Mouse (Mus musculus): ENCODE results near the gene Dock9.
"Not testable (repeated sequence)": the region's sequence is repeated elsewhere in the genome, so short reads cannot be mapped to it uniquely, and the experiment has no call there.

Gene Dock9

DNA sequence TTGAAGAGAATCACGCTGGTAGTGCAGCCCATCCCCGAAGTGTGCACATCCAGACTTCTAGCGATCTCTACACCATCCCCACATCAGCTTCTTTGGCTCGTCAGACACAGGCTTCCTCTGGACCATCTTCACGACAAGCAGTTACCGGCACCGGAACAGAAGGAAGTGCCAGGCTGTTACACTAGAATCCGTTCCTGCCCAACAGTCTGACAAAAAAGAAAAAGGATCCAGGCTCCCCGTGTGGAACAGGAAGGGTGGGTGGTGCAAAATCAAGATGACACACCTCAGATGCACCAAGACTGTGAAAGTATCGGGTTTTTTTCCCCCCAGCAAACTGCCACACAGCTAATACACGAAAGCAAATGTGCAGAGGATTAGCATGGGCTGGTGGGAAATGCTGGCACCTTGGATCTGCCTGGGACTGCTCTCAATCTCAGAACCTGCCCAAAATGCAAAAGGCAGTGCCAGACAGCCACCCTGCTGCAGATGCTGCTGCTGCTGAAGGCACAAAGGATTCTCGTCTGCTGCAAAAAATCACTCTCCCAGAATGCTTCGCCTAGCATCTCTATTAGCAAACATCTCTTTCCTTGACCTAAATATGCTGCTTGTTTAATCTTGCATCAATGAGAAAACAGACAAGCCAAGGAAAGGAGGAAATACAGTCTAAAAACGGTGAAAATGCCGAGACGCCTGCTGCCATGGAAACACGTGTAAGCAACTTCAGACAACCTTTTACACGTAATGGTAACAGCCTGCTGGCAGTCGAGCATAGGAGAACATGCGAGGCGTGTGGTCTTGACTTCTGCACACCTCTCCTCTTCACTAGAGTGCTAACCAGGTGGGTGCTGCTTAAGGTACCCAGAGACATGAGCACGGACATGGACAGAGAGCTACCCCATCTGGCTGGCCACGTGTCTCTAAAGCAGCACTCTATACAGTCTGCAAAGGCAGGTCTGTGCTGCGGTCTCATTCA lies 58.9 kb downstream of the Dock9 start:
- intact Hi-C loops (cut with DNase I): no loop called here

GRCm38 (mm10) chr14:121737277-121737676 lies 60.4 kb downstream of the Dock9 start:
- intact Hi-C loops (cut with DNase I): no loop called here

DNA sequence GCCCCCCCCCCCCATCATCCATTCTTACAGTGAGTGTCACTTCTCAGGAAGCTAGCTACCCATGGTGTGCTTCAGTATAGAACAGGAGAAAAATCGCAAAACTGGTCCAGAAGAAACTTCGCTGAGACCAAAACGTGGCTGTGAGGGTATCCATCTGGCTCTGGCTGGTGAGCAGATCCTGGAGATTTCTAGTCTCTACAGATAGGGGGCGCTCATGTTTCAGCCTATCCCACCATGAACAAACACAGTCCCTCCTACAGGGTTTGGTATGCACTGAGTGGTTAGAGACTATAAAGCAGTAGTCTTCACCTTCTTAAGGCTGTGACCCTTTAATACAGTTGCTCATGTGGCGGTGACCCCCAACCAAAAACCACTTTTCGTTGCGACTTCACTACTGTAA lies 62.0 kb downstream of the Dock9 start:
- intact Hi-C loops (cut with DNase I): no loop called here

GRCm38 (mm10) chr14:121734217-121734616 lies 63.4 kb downstream of the Dock9 start:
- intact Hi-C loops (cut with DNase I): loop anchor here (5.0 kb wide), 1 partner anchor 37 kb away; no protein-coding TSS in a partner anchor

DNA sequence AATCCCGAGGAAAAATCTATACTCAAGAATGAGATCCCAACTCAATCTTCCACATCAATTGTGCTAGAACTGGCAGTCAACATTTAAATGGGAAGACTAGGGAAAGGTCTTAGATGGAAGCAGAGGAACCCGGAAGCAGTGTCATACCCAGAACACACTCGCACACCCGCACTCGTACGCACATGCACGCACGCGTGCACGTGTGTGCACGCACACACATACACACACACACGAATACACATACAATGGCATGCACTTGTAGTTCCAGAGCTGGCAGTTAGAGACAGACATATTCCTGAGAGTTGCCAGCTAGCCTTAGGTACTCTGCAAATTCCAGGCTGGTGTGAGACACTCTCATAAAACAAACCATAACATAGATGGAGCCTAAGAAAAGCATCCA lies 63.9 kb downstream of the Dock9 start:
- intact Hi-C loops (cut with DNase I): loop anchor here (5.0 kb wide), 1 partner anchor 36 kb away; no protein-coding TSS in a partner anchor

- intact Hi-C loops (cut with DNase I): loop anchor here (5.0 kb wide), 1 partner anchor 35 kb away; no protein-coding TSS in a partner anchor
These were observed 65.4 kb downstream of the Dock9 start for GRCm38 (mm10) chr14:121732196-121732595.

- intact Hi-C loops (cut with DNase I): loop anchor here (5.0 kb wide), 1 partner anchor 34 kb away; no protein-coding TSS in a partner anchor
These were observed 65.9 kb downstream of the Dock9 start for GRCm38 (mm10) chr14:121731688-121732168.

GRCm38 (mm10) chr14:121730966-121731365 lies 66.7 kb downstream of the Dock9 start:
- intact Hi-C loops (cut with DNase I): loop anchor here (5.0 kb wide), 1 partner anchor 34 kb away; no protein-coding TSS in a partner anchor

GRCm38 (mm10) chr14:121727996-121728395 lies 69.6 kb downstream of the Dock9 start:
- intact Hi-C loops (cut with DNase I): no loop called here

DNA sequence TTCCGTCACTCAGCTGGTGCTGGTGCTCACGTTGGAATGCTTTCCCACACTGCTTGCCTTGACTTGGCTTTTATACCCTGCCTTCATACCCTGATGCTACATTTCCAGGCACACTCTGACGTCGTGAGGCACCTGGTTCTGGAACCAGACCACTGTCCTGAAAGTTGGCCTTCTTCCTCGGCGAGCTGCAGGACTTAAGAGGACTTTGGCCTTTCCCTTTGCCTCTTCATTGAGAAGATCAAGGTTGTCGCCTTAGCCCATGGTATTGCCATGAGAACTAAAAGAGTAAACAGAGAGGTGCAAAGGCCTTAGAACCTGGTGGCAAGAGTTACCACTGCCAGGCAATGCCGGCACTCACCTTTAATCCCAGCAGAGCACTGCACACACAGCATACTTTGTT lies 73.1 kb downstream of the Dock9 start:
- intact Hi-C loops (cut with DNase I): no loop called here

DNA sequence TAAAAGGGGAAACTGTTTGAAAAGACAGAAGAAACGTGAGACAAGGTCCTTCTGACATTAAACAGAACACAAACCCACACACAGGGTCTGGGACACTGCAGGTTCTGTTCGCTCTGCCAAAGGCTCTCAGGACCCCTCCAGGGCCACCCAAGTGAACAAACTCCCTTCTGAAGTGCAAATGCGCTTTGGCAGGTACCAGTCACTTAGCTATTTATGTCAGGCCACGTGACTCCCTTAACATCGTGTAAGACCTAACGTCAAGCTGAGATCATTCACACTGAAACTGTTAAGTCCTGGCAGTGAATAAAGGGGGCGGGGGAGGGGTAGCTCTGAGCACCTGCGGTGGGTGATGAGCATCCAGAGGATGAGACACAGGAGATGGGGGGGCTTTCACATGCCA lies 74.9 kb downstream of the Dock9 start:
- intact Hi-C loops (cut with DNase I): no loop called here

DNA sequence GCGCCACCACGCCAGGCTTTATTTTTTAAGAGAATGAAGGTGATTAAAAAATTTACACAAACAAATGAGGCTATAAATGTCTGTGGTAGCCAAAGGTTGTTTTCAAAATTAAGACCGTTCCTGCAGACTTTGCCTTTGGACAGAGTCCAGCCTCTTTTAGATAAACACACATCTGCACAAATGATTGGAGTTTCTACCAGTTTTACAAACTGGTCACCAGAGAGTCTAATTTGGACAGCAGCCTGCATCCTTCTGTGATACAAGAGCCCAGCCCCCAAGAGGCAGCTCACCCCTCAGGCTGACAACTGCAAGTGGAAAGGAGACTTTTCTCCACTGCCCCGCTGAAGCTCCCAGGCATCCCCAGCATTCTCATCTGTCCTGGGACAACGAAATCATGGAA lies 76.2 kb downstream of the Dock9 start:
- intact Hi-C loops (cut with DNase I): no loop called here

DNA sequence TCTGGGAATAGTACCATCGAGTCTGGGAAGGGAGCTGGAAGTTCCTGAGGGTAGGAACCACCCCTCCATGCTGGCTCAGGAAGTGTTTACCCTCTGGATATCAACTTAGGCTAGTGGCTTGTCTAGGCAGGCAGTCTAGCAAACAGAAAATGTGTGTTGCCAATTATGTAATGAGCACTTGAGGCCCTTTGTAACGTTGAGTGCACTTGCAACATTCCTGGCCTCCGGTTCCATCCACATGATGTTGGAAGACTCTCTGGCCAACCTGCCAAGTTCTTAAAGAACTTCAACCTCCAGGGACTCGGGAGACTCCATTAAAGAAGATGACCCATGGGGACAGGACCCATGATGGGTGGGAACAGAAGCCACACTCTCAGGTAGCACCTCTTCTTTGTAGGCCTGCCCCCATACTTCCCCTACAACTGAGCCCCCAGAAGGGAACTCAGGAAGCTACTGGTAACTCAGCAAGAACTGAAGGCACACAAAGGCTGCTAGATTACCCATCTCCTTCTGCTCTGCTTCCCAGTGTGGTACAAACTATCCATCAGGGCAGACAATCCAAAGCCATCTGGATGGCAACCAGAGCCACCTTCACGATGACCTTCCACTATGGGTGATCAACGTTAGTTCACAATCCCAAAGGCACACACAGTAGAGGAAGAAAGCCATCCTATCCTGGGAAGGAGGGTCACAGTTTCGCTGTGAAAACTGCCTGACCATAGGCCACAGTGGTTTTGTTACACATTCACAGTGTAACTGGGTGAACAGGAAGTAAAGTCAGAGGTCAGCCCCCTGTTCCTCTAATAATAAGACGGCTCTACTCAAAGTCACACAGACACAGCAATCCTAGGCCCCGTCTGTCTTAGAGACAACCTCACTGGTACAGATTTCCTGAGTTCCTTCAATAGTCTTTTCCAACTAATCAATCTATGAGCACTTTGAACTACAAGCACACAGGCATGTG lies 77.7 kb downstream of the Dock9 start:
- intact Hi-C loops (cut with DNase I): no loop called here

- intact Hi-C loops (cut with DNase I): not testable (repeated sequence)
These were observed 82.8 kb downstream of the Dock9 start for GRCm38 (mm10) chr14:121714799-121715198.

DNA sequence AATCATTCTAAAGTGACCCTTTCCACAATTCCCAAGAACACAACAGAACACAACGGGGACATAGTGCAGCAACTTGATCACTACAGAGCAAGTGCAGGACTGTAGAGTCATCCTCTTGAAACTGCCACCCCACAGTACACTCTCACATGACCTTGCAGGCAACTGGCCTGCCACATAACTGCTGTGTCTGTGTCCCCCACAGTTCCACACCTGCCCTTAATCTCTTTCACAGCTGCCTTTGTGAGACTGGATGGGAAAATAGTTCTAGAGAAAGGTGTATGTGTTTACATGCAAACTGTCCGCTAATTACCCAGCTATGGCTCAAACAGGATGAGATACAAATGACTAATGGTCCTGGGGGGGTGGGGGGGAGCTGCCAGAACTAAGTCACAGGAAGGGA lies 83.4 kb downstream of the Dock9 start:
- intact Hi-C loops (cut with DNase I): no loop called here

- intact Hi-C loops (cut with DNase I): no loop called here
These were observed 83.8 kb downstream of the Dock9 start for GRCm38 (mm10) chr14:121713830-121714197.

DNA sequence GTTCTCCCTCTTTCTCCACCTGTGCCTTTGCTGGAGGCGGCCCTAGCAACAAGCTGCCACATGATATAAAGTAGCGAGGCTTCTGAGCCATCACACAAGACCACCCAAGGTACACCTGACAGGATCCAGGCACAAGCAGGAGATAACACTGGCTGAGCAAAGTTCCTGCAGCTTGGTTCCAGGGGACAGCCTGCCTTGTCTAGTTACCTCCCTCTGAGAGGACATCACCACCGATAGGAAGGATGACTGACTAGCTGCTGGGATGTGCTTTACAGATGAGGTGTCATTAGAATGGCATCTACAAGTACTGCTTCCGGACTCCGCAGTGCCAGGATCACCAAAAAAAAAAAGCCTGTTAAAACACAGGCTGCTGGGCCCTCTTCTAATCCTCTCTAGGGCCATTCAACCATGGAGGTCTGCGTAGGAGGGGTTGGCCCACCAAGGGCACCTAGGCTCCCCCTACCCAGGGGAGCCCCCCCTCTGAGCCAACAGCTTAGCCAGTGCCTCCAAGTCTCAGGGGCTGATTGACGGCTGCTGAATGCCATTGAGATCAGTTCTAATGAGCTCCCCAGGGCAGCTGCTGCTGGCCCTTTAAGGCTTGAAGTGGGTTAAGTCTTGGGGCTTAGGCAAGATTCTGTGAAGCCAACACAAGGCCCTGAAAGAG lies 84.3 kb downstream of the Dock9 start:
- intact Hi-C loops (cut with DNase I): no loop called here

DNA sequence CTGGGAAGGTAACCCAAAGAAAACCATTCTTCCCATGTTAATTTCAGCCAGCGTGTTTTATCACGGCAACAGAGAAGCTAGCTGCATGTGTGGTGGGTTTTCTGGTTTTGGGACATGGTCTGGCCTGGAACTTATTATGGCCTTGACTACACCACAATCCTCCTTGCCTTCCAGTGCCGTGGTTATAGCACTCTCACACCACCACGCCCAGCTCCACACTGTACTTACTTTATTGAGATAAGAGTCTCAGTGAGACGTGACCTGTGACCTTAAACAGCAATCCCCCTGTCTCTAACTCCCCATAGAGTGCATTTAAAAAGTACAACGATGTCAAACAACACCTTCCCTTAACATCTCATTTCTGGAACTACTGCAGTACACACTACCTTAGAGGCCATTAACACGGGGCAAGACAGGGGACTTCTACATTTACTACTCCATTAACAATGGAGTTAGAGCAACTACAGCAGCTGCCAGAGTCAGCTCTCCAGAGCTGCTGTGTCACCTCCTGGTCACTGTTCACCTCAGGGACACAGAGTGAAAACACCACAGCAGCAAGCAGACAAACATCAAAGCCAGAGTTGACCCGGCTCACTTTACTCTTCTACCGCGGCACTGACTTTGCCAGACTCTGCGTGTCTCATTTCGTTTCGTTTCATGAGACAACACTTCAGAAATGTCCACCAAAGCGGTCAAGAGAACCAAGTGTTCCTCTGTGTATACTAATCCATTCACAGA lies 86.4 kb downstream of the Dock9 start:
- intact Hi-C loops (cut with DNase I): no loop called here

DNA sequence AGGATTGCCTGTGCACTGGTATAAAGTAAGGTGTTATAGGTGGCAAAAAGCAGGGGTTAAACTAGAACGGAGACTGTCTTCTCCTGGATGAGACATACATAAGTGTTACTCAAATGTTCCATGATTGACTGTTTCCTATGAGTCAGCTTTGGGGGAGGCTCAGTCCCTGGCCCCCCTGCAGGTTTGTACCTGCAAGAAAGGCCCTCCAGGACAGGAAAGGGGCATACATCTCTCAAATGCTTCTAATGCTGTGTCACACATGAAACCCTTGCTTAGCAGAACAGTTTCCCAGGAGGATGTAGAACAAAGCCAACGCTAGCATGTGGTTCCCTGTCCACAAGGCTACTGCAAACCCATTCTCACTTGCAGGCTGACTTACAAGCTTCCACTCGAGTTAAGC lies 87.5 kb downstream of the Dock9 start:
- intact Hi-C loops (cut with DNase I): no loop called here

DNA sequence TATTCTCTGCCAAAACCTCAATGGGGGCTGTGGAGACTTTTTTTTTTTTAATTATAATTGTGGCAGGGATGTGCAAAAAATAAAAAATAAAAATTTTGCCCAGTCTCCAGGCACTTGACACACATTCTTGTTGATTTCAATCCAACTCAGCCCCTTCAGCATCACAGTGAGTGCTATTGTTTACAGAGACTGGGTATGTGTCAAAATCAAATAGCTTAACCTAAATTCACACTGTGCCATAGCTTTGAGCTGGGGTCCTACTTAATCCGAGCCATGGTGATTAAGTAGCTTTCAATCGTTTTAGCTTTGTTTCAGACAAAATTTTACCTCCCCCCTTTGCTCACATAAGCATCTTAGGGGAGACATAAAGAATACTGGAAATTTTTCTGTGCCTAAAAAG lies 89.4 kb downstream of the Dock9 start:
- intact Hi-C loops (cut with DNase I): no loop called here
